Mouse (Mus musculus) ovary, postnatal 36 days (tissue): ENCODE results near the gene Hexim2.

ENCODE experiments used
- DNase-seq: peaks from one replicate; pipeline ENCODE4 v3.0.0; 2022; ENCODE audit warnings: low spot score, mixed read lengths

The Hexim2 gene

DNA sequence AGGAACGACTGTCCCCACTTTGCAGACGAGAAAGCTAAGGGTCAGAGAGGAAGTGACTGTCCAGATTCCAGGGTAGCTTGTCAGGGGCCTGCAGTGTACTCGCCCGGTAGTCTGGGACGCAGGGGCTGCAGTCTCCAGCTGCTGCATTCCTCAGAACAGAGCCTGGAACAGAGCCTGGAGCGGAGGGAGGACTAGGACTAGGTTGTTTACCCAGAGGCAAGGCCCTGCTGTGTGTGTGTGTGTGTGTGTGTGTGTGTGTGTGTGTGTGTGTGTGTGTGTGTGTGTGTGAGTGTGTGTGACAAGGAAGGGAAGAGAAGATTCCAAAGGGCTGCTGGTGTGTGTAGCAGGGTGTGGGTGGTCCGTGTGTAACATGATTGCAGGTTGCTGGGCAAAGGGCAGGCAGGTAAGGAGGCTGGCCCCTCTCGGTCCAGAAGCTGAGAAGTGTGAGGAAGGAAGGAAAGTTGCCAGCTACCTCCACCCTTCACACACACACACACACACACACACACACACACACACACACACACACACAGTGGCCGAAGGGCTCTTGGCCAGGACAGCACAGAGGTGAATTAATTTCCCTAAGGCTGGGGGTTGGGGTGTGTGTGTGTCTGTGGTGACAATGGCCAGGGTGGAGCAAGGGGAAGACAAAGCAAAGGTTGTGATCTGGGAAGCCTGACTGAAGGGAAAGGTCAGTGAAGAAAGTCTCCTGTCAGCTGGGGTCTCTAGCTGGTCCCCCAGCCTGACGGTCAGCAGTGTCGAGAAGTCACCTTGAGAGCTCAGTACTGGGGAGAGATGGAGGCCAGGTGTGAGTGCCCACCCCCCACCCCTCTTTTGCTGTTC lies 9.1 kb downstream of the Hexim2 start:
- DNase-seq = peak; percentile 70

DNA sequence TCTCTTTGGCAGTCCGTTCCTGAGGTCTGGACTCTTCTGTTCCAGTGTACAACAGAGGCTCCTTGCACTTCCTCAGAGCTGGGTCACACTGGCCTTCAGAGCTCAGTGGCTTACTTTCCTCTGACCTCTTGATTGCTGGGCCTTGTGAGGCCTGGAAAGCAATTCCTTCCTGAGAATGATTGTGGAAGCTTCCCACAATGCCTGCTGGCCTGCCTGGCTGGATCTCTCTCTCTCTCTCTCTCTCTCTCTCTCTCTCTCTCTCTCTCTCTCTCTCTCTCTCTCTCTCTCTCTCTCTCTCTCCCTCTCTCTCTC lies 9.7 kb downstream of the Hexim2 start:
- DNase-seq = no peak

DNA sequence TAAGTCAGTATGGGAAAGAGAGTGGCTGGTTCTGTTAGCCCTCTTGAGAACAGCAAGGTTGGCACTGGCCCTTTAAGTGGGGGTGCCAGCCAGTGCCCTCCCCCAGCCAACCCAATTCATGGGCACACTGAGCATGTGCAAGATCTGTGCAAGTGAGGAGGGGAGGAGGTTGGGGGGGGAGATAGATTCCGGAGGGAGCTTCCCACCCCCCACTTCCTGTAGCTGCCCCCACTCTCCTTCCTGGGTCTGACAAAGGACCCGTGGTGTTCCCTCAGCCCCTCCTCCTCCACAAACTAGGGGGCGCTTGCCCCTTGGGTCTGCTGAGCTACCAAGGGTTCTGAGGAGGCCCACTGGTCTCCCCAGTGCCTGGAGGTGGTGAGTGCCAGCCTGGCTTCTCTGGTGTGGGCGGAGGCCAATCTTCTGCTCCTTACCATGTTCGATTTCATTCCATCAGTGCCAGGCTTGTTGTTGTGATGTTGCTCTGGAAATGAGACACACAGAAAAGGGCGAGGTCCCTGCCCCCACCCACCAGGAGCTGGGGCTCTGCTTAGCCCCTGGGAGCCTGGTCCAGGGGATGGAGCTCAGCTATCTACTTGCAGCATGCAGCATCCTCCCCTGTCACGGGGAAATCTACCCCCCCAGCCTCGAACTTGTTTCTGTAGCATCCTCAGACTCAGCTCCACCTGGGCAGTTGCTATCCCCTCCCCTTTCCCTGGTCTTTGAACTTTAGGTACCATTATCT lies 10.4 kb downstream of the Hexim2 start:
- peak; percentile 77 for DNase-seq

DNA sequence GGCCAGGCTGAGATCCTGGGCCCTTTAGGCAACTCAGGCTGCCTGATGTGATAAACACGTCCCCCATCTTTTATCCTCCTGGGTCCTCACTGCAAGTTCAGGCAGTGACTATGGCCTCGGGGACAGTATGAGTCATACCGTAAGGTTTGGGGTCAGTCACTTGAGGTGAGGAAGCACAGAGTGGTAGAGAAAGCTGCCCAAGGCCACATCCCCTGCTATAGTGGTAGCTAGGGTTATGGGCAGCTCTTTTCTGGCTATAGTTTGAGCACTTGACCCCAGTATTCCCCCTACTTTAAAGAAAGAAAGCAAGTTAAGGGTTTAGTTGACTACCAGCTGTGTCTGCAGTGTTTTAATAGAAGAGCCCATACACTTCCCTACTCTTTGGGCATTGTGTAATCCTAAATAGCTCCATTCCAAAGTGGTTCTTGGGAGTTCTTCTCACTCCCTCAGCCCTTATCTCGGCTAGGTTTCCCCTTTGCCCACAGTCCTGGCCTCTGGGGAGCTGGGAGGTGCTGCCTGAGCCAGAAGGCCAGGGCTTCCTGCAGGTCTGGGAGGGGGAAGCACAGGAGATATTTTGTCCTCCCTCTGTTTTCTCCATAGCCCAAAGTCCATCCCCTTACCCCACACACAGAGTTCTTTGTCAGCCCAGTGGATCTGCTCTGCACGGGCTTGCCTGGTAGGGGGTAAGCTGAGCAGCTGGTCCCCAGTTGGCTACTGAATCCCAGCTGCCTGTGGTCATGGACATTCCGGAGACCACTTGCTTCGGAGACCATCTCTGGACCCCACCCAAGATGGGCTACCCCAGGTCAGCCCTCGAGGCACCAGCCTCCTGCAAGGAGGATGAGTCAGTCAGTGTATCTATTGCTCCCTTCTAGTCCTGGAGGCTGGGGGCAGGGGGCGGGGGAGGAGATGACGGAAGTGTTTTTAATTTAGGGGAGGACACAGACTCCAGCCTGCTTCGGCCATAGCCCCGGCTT lies 12.4 kb downstream of the Hexim2 start:
- peak; percentile 44 for DNase-seq

DNA sequence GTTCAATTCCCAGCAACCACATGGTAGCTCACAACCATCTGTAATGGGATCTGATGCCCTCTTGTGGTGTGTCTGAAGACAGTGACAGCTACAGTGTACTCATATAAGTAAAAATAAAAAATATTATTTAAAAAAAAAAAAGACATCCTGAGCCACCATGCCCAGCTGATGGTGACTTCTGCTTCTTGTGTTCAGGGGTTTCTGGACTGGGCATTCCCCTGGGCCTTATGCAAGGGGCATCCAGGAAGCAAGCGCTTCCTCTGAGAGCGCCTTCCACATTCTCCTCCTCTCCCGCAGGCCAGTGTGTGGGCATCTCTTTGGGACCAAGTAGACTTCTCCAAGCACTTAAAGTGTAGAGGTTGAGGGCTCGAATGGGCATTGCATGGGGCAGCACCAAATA lies 14.2 kb downstream of the Hexim2 start:
- DNase-seq = no peak

DNA sequence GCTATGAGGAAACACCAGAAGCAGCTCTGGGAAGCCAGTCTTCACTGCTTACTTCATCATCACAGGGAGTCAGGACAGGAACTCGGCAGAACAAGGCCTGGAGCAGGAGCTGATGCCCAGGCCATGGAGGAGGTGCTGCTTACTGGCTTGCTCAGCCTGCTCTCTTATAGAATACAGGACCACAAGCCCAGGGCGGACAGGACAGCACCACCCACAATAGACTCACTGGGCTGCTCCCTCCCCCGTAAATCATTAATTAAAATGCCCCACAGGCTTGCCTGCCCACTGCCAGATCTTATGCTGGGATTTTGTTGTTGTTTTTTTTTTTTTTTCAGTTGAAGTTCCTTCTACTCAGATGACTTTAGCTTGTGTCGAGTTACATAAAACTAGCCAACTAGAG lies 15.5 kb downstream of the Hexim2 start:
- no peak for DNase-seq

DNA sequence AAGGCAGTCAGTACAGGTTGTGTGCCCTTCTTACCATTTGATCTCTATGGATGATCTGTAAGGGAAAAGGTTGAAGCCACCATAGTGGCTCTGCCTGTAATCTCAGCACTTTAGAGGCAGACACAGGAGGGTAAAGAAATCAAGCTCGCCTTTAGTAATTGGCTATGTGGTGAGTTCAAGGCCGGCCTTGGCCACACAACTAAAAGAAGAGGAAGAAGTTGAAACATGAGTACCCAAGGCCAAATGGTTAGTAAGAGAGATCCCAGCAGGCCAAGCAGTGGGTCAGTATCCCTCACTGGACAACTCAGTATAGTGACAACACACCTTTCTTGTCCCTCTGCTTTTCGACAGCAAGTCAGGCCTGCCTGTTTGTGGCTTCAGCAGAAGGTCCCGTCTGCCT lies 17.5 kb downstream of the Hexim2 start:
- DNase-seq = no peak

DNA sequence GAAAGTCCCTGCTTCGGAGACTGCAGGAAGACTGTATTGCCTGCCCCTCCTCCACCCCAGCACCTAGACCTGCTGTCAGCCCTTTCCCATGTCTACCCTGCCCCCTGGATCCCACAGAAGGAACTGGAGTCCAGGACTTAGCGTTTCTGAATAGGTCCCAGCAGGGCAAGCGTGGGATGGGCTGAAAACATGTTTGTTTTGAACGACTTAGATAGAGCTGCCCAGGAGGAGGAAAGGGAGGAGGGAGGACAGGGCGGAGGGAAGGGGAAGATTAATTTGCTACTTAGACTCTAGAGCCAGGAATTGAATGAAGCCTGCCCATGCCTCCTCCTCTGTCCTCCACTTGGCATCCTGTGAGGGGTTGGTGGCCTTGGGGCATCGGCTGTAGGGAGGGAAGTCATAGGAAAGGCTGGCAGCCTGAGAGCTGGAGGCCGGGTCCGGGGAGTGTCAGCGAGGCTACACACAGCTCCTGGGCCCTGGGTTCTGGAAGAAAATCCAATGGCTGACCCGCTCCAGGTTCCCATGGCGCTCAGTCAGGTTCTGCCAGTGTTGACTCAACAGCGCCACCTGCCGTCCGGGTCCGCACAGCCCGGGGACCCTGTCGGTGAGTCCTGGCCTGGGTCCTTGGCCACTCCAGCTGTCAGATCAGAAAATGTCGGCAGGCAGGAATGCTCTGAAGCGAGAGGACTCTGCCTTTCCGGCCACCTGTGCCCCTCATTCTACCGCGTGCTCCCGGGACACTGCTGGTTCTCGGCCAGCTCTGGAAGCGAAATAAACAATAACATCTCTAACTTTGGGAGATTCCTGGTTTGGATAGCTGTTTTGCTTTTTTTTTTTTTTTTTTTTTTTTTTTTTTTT lies 26.6 kb downstream of the Hexim2 start:
- peak; percentile 97 for DNase-seq

DNA sequence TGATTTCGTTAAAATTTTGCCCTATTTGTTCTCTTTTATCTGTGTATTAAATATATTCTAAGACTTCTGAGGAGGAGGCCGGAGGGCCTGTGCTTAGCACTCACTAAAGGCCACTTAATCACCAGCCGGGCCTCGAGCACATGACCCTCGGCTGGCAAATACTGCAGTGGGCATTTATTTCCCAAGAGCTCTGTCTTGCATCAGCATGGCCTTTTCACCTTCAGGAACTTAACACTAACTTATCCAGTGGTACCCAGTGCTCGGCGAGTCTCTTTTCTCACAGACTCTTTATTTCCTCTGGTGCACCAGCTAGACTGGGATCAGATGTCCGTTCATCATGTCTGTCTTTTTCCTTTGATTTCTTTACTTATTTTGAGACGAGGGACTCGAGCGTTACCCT lies 28.5 kb downstream of the Hexim2 start:
- DNase-seq = no peak

DNA sequence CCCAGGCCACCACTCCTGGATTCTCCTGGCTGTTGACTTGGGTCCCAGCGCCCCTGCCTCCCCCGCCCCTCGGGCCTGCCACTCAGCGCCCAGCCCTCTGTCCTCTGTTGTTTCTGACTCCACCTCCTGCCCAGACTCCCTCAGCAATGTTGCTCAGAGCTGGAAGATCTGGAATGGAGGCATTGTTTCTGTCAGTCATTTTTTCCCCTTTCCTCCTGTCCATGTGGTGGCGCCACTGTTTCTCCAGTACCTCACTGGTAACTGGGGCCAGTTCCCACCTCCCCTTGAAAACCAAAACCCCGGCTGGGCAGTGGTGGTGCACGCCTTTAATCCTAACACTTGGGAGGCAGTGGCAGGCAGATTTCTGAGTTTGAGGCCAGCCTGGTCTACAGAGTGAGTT lies 29.2 kb downstream of the Hexim2 start:
- no peak for DNase-seq

DNA sequence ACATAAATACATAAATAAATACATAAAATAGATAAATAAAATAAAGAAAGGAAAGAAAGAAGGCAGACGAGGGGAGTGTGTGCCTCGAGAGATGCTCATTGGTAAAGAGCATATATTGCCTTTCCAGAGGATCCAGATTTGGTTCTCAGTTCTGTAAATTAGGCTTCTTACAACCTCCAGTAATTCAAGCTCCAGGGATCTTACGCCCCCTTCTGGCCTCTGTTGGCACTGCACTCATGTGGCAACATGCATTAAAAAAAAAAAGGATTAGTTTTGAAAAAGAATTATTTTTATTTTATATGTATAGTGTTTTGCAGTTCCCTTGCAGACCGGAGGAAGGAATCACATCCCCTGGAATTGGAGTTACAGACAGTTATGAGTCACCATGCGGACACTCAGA lies 29.9 kb downstream of the Hexim2 start:
- DNase-seq = no peak

DNA sequence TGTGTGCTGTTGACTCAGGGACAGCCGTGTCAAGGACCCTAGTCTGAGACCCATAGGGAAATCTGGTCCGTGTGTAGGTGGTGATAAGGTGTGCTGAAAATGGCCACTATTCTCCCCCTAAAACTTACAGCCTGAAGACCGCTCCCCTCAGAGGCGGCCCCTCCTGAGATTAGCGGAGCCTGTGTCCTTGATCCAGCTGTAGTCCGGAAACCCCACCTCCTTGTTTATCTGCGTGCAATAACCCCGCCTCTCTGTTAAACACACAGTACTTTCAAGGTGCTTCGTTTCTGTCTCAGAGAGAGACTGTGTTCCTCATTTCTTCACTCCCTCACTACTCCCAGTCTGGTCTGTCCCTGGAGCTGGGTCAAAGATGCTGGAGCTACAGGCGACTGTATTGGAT lies 32.2 kb downstream of the Hexim2 start:
- no peak for DNase-seq

DNA sequence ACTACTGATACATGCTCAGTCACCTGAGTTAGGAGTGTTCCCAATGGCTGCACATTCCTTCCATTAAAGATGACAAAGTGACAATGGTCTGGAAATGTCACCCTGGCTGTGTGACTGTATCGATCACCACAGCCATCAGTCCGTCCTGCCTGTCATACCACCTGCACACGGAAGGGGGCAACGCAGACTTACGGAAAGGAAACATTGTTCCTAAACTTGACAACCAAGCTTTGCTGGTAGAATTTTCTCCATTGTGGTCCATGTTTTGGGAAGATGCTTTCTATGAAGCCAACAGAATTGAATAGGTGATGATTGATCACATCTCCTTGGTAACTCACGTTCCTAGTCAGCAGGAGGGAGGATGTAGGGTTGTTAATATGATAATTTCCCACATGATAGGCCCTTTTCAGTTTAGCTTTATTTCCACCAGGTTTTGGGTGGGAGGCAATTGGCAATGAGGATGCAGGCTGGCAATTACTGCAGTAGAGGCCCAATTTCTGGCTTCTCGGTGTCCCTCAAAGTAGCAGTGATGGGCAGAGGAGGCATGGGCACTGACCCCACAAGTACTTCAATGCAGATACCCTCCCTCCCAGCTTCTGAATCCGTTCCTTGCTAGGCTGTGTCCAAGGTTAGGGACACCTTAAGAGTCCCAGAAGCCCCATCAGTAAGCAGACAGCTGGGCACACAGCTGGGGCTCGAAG lies 36.6 kb downstream of the Hexim2 start:
- peak; percentile 60 for DNase-seq

DNA sequence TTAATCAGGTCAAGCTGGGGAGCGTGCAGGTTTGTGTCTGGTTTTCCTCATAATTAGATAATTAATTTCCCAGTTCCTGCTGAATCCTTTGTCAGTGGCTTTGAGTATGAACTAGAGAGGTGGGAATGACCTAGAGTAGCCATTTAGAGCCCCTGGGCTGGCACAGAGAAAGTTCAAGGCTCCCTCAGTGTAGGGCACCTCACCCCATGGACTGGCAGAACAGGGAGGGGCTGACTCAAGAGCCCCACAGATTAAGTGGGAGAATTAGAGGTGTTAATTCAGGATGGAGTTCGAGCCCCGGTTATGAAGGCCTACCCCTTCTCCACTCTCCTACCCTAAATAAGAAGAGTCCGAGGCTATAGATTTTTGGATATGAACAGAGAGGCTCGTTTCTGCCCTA lies 37.4 kb downstream of the Hexim2 start:
- DNase-seq = no peak

DNA sequence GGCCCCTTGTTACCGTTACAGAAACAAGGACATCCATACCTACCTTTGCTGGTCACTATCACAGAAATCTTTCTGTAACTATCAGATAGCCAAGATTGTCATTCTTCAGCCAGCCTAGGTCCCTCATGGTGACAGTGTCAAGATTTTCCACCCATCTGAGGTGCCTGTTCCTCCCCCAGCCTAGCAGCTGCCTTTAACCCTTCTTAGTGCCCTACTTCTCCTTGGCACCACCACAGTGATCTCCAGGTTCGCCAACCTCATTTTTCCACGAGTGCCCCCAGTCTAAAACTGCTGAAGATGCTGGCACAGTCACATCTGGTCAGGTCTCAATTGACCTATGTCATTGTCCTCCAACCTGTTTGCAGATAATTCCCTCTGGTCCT lies 37.9 kb downstream of the Hexim2 start:
- no peak for DNase-seq

DNA sequence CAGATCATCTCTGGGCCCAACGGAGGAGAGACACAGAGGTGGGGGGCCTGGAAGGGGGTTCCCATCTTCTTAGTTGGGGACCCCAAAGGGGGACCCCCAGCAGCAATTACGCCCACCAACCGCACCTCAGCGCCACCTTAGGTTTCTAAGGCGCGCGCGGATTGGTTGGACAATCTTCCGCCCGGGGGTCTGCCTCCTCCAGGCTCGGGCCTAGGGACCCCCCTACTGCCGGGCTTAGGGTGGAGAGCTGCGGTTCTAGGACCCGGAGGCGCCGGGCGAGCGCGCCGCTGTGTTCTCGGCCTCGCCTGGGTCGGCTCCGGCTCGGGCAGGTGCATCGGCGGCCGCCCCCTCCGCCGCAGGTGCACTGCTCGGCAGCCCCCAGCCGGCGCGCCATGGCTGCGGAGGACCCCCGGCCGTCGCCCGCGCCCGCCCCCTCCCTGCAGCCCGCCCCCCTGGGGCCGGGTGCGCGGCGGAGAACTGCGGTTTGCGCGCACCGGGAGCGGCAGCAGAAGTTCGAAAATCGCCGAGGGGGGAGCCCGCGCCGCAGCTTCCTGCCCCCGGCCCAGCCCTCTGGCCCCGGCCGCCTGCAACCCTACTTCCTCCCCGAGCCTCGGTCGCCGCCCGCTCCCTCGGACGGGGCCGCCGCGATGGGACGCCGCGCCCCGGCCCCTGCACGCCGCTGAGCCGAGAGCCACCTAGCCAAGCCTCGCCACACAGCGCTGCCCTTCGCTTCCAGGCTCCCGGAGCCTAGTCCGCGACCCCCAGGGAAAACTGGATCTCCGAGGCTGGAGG lies 38.5 kb downstream of the Hexim2 start, which contains the start of gene Fmnl1:
Gene Fmnl1, plus strand, starts transcription at position 614 of the 792 bp plus-strand sequence.
- peak; percentile 28 for DNase-seq

DNA sequence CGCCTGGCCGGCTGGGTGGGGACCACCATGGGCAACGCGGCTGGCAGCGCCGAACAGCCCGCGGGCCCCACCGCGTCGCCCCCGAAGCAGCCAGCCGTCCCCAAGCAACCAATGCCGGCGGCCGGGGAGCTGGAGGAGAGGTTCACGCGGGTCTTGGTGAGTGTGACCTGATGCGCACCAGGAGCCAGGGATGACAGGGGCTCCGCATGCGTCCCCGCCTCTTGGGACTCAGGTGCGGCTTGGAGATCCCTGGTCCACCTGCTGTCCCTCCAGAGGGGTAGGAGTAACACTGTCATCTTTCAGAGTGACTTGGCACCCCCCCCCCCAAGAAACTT lies 39.0 kb downstream of the Hexim2 start:
- no peak for DNase-seq

DNA sequence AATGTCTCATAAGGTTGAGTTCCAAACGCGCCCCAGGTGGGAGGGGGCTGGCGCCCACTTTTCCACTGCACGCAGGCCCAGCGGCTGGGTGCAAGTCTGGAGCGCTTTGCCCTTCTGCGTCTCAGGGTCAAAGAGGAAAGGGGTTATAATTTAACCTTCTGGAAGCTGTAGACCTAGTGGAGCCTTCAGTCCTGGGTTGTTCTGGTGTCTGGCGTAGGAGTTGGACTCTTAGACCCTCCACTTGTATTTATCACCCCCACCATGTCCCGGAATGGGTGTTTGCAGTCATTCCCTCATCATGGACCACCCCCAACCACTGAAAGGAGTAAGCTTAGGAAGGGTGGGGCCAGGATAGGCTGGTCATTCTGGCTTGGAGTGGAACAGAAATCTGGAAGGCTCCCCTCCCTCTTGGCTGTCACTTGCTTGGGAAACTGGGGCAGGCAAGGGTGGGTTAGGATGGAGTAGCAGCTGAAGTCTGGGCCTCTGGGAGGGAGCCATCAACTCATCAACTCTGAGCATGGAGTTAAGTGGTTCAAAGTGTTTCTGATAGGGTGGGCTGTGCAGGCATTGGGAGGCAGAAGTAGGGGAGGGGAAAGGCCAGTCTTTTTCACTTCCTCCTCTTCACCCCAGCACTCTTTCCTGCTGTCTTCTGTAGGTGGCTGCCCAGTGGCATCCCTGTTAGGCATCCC lies 39.6 kb downstream of the Hexim2 start:
- no peak for DNase-seq

DNA sequence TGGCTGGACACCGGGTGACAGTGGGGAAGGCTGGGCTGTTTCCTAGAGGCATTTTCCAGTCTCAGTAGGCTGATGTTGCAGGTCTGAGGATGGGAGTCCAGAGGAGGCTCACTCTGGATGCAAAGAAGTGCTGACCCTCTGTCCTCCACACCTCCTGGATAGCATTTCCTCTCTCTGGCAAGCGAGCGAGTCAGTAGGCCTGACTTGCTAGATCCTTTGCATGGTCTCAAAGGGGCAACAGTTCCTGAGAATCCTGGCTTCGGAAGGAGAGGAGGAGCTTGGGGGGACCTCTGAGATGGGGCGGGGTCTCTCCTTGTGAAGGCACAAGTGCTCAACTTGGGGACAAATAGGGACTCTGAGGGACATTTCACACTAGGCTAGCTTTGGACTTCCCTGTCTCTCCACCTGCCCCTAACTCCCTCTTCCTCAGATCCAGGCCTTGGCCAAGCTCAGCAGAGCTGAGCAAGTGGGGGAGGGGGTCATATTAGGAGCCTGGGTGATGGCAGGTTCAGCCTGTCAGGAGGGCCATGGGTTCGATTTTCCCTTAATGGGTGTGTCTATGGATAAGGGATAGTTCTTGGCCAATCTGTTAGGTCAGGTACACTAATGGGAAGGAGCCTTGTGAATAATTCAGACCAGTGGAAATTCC lies 40.3 kb downstream of the Hexim2 start:
- DNase-seq = no peak
